Mouse (Mus musculus): ENCODE results near the gene Akap8l. TPM values are rescaled to one million over a fixed set of nuclear protein-coding genes. Genes with fewer than 3 reads are reported as not detected.

The Akap8l gene
- polyA plus RNA-seq, 3 experiments from 2014 or later = 31.9 to 78.6 (median 57.6) TPM

GRCm38 (mm10) chr17:32317032-32317431 is 33.4 kb downstream of the Akap8l start:
- no peak for ATAC-seq

DNA sequence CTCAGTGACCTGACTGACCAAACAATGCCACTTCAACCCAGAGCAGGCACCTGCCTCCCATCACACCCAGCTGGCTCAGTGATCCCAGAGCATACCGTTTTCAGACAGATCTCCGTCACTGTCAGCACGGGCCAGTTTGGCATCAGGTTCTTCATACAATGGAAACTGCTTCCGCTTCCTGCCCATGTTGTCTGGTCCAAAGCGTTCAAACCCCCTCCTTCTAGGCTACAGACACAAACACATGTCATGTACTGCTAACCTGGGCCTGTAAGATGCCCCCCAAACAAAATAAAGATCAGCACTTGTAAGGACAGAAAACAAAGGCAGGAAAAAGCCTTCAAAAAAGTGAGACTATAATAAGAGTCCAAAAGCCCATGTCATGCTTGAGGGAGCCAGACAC is 34.8 kb downstream of the Akap8l start:
- ATAC-seq = no peak

GRCm38 (mm10) chr17:32313892-32314291 is 36.5 kb downstream of the Akap8l start:
- no peak for ATAC-seq

DNA sequence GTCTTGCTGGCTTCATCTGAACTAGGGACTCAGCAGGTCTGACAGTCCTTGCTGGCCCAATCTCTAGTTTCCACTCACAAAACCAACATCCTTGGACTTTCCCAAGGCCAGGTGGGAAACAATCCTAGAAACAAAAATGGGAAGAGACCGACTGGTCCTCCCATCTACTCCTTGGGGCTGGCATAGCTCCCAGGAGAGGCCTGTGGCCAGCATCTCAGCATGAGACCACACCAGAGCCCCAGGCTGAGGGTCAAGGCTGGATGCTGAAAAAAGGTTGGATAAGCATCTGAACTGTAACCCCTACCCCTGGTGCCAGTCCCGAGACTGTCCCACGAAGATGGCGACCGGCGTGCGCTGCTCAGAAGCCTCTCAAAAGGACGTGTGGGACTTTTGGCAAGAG is 37.6 kb downstream of the Akap8l start:
- no peak for ATAC-seq

DNA sequence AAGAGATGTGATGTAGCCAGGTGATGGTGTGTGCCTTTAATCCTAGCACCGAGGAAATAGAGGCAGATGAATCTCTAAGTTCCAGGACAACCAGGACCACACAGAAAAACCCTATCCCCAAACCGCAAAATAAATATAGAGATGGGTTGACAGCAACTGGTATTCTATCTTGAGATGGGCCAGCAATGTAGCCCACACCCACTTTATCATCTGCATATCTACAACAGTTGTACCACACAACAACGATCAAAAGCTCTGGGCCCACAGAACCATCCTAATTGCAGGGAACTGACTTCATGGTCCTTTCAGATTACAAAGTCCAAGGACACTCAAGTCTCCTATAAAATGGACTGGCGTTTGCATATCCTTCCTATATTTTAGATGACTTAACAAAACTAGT is 42.4 kb downstream of the Akap8l start:
- no peak for ATAC-seq

DNA sequence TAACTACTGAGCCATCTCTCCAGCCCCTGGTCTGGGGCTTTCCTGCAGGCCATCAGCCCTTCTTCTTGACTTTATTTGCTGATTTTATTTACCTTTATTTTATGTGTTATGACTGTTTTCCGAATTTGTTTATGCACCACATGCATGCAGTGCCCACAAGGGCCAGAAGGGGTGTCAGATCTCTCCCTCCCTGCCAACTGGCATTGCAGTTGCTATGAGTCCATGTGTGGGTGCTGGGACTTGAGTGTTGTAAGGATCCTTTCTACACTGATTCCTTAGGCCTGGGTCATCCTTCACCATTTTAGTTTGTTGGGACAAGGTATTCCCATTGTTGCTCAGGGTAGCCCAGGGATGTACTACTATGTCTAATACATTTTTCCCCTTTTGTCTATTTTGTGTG is 52.3 kb downstream of the Akap8l start:
- ATAC-seq = no peak

- no peak for ATAC-seq
Measured at GRCm38 (mm10) chr17:32295901-32296300, 54.5 kb downstream of the Akap8l start.

GRCm38 (mm10) chr17:32295160-32295559 is 55.2 kb downstream of the Akap8l start:
- ATAC-seq = no peak

- no peak for ATAC-seq
Measured at GRCm38 (mm10) chr17:32285138-32285670, 65.2 kb downstream of the Akap8l start.

- ATAC-seq = peak; percentile 74
Measured at GRCm38 (mm10) chr17:32284262-32285137, 65.9 kb downstream of the Akap8l start, which contains the start of gene Brd4. Gene Brd4 (minus strand): TSS chr17:32284722.

DNA sequence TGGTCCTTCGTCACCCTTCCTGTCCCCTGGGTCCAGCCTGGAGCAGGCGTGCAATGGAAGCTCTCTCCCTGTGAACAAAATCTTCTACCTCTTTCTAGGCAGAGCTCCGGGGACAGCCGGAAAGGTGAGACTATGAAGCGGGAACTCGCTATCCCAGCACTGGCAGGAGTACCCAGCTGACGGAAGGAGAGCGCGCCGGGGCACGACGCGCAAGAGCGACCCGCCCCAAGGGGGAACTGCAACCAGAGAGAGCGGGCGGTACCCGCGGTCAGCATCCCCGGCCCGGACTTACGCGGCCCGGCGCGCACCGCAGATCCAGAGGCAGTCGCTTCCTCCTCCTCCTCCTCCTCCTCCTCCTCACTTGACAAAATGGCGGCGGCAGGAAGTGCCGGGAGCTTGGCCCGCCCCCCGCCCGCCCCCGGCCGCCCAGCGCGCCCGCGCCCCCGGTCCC is 66.6 kb downstream of the Akap8l start:
- ATAC-seq = peak; percentile 57

DNA sequence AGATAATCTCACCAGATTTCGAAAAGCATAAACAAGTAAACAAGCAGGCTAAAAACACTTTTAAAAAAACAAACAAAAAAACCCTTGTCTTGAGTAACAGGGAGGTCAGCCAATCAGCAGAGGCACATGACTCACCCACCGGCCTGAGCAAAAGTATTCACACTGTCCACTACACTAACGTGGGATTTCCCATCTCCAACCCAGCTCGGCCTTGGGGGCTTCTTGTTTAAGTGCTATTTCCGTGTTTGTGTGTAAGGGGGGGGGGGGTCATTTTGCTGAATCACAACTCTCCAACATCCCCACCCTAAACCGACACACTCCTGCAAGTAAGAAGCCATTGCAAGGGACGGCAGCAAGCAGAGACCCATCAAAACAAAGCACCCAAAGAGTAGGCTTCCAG is 67.1 kb downstream of the Akap8l start:
- peak; percentile 1 for ATAC-seq

DNA sequence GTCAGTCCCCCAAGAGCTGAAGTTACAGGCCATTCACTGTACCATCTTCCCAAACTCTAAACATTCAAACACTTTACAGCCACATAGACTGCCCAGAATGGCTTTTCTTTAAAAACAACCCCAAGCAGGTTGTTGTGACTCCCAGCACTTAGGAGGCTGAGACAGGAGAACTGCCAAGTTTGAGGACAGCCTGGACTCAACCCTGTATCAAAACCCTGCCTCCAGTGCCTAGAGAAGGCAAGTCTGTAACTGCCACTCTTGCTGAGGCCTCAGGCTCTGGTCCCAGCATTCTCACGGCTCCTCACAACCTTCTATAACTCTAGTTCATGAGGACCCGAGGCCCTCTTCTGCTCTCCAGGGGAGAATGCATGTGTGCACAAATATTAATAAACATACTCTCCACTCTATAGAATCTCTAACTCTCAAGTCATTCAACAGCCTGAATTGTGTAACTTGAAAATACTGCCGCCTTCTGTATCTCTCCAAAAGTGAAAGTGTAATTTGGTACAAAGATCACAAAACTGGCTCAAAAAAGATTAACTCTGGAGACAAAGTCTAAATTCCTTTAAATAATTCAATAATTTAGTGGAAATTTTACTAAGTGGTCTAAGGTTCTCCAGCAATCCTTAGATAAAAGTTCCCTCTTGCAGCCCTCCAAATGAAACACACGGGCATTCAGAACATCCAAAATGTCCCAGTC is 68.6 kb downstream of the Akap8l start:
- no peak for ATAC-seq

- ATAC-seq = no peak
Measured at GRCm38 (mm10) chr17:32281126-32281525, 69.3 kb downstream of the Akap8l start.

DNA sequence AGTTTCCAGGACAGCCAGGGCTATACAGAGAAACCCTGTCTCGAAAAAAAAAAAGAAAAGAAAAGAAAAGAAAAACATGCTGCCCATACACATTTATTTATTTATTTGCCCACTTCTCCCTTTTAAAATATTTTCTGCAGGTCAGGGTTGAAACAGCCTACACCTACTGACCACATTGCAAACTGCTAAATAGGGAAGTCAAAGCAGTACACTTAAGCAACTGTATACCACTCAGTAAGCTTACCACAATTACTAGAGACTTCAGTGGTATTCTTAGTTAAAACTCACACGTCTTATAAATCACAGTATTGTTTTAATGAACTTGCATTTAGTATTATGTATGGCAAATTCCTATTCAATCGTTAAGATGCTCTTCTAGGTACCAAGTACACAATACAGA is 69.8 kb downstream of the Akap8l start:
- ATAC-seq = no peak

- ATAC-seq = no peak
Measured at GRCm38 (mm10) chr17:32277201-32277600, 73.2 kb downstream of the Akap8l start.

- ATAC-seq = no peak
Measured at GRCm38 (mm10) chr17:32275568-32275967, 74.8 kb downstream of the Akap8l start.

Other genes with a start within 250 kb of the Akap8l start
- gene Notch3, start 183.8 kb downstream of the Akap8l start, polyA plus RNA-seq (2017; shearing (Covaris generic)) = not detected
- gene Ephx3, start 161.1 kb downstream of the Akap8l start, polyA plus RNA-seq (2017; shearing (Covaris generic)) = under 1 TPM in 2 of 3 experiments, not detected in 1; 0.15 to 0.23 TPM
- 10 to 100 TPM; 58.7 to 77.4 (median 72.6) TPM for gene Brd4, start 65.9 kb downstream of the Akap8l start, polyA plus RNA-seq (2017; shearing (Covaris generic))
- 100 to 1,000 TPM; 122 to 190 (median 146) TPM for gene Akap8, start 29.4 kb downstream of the Akap8l start, polyA plus RNA-seq (2017; shearing (Covaris generic))
- gene Wiz, start 38.8 kb upstream of the Akap8l start, polyA plus RNA-seq (2017; shearing (Covaris generic)) = 10 to 100 TPM in 2 of 3 experiments, 1 to 10 TPM in 1; 9.5 to 14.6 (median 11.6) TPM
- gene Rasal3, start 53.0 kb upstream of the Akap8l start, polyA plus RNA-seq (2017; shearing (Covaris generic)) = 100 to 1,000 TPM; 109 to 139 (median 109) TPM
- 10 to 100 TPM; 75.1 to 87.9 (median 83.8) TPM for gene Pglyrp2, start 73.6 kb upstream of the Akap8l start, polyA plus RNA-seq (2017; shearing (Covaris generic))
- gene Cyp4f39, start 102.1 kb upstream of the Akap8l start, polyA plus RNA-seq (2017; shearing (Covaris generic)) = under 1 TPM in 2 of 3 experiments, not detected in 1; 0.31 to 0.58 TPM
- gene Cyp4f17, start 155.4 kb upstream of the Akap8l start, polyA plus RNA-seq (2017; shearing (Covaris generic)) = 10 to 100 TPM; 10.3 to 11.9 (median 10.8) TPM
- gene Cyp4f16, start 186.0 kb upstream of the Akap8l start, polyA plus RNA-seq (2017; shearing (Covaris generic)) = 10 to 100 TPM; 10.0 to 18.3 (median 17.0) TPM

Measured in inflammation-experienced regulatory T-cells, adult 6 months (primary cell).